Mouse (Mus musculus) ES-CJ7 (cell line): Measurements from ENCODE around the gene Dcx.

Experiments used
- DNase-seq: peaks from one replicate; pipeline ENCODE4 v3.0.0; 2011; ENCODE audit warnings: low read depth, low spot score

The Dcx gene

DNA sequence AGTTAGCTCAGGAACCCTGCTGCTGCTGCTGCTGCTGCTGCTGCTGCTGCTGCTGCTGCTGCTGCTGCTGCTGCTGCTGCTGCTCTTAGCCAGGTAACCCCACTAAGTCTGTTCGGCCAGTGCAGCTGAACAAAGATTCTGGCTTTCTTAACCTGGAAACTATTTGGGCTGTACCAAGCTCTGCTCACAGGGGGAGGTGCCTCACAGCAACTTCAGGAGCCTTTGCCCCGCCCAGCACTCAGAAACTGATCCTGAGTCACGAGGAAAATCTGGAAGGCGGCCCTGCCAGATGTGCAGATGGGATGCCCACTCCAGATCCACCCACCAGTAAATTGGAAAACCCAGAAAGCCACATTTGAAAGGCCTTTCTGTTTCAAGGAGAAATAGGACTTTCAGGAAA lies 105.9 kb downstream of the Dcx start, which contains the start of gene Capn6:
Gene Capn6 (minus strand): TSS at position 203 of the 400 bp plus-strand sequence.
- DNase-seq: peak; percentile 9

DNA sequence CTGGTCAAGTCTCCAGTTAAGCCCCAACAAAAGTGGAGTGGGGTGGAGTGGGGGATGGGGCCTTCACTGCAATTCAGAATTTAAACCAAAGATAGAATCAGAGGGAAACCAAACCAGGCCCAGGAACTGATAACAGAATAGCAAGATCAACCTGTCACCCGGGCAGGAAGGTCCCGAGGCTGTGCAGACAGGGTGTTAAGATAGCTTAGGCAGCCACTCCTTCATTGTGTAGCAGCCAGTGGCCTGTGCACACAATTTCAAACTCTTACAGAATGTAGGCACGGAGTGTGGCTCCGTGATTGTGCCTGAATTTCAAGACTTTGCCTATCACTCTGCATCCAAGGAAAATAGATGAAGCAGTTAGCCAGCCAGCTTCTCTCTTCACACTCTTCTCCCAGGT lies 106.6 kb downstream of the Dcx start:
- no peak for DNase-seq

DNA sequence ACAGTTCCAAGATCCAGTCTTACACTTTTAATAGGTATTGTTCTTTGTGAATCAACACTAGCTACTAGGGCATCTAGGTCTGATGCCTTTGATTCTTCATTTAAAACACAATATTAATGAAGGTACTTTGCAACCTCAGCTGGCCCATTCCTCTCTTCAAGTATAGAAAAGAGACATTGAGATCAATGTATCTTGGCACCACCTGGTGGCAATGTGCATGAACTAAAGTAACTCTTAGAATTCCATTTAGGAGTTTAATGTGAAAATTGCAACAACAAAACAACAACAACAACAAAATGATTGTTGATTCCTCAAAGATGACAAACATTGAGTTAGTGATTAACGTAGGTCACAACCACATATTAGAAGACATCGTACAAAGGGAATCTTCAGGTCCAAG lies 114.2 kb downstream of the Dcx start:
- DNase-seq: peak; percentile 1

DNA sequence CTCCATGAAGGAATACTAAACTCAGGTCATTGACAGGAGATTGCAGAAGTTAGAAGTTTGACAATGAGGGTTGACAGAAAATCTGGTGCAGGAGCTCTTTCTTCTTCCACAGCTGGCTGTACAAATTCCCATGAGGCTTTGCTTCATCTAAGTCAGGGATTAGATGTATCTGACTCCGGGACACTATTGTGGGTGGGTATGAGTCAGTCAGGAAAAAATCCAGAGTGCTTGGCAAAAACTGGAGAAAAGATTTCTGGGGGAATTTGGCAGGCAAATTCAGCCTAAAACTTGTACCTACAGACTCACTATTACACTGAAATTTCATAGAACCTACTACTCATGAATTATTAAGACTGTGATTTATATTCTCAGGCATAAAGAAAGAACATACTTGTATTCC lies 117.2 kb downstream of the Dcx start:
- DNase-seq: no peak
